Mouse (Mus musculus) hindbrain, postnatal 0 days (tissue): ENCODE measurements around the gene Flrt1. TPM values are rescaled to one million over a fixed set of nuclear protein-coding genes. Genes with fewer than 3 reads are reported as not detected.

Experiments used
- ATAC-seq: fragments of 200-750 bp; cut with Nextera tagmentation; 2 replicates; pipeline ENCODE4 v1.8.0; 2017; ENCODE audit warnings: mild to moderate bottlenecking, moderate TSS enrichment, moderate library complexity
- DNase-seq: peaks from one replicate; pipeline ENCODE4 v3.0.0-alpha.2; 2015; ENCODE audit warnings: low spot score
- H3K27ac ChIP-seq: fragments of 300-500 bp; sonication (generic); 2 replicates; pipeline ENCODE4 v1.5.1; 2014; ENCODE audit warnings: mild to moderate bottlenecking
- H3K27me3 ChIP-seq: fragments of 300-500 bp; sonication (generic); 2 replicates; pipeline ENCODE4 v1.6.1; 2014; ENCODE audit warnings: low read length, mixed read lengths; ENCODE audit not compliant: insufficient read depth
- H3K36me3 ChIP-seq: fragments of 300-500 bp; sonication (generic); 2 replicates; pipeline ENCODE4 v1.6.1; 2014; ENCODE audit warnings: low read length, mixed read lengths; ENCODE audit not compliant: insufficient read depth
- H3K4me1 ChIP-seq: fragments of 300-500 bp; sonication (generic); 2 replicates; pipeline ENCODE4 v1.6.1; 2014; ENCODE audit warnings: antibody characterized with exemption, low read length, mixed read lengths; ENCODE audit not compliant: insufficient read depth
- H3K4me2 ChIP-seq: fragments of 300-500 bp; sonication (generic); 2 replicates; pipeline ENCODE4 v1.6.1; 2014; ENCODE audit warnings: low read depth, mild to moderate bottlenecking, low read length, moderate library complexity, mixed read lengths
- H3K4me3 ChIP-seq: fragments of 300-500 bp; sonication (generic); 2 replicates; pipeline ENCODE4 v1.5.1; 2014; ENCODE audit warnings: low read length
- H3K9ac ChIP-seq: fragments of 300-500 bp; sonication (generic); replicated peaks from 2 replicates; pipeline ENCODE4 v1.6.1; 2014; ENCODE audit warnings: mild to moderate bottlenecking, low read length, moderate library complexity, mixed read lengths
- H3K9me3 ChIP-seq: fragments of 300-500 bp; sonication (generic); 2 replicates; pipeline ENCODE4 v1.6.1; 2016; ENCODE audit warnings: low read length, mixed read lengths
- CTCF ChIP-seq: IDR thresholded peaks from 2 replicates; pipeline ENCODE4 v1.5.1; 2016; ENCODE audit warnings: antibody characterized with exemption, control low read depth, low read depth
- WGBS: fragments of 180-500 bp; shearing (Covaris S2); extraction: QIAGEN DNeasy Blood & Tissue Kit; methylation state at CpG from one replicate; pipeline ENCODE4 v1.1.7; 2014; 5-methylcytosine and 5-hydroxymethylcytosine counted together
- polyA plus RNA-seq: library from polyadenylated mRNA; unstranded; fragments of >200 nt; fragmentation: Nextera tagmentation; extraction: Ambion mirVana; gene quantifications from 2 replicates; pipeline ENCODE4 v1.2.1, GENCODE M21; 2015
- total RNA-seq: library from RNA; depleted of rRNA; stranded (reverse); fragments of >200 nt; gene quantifications from 2 replicates; pipeline ENCODE4 v1.2.3, GENCODE M21; 2014

The Flrt1 gene
- total and polyA plus RNA-seq, 2 experiments from 2014 or later: 8.1 to 10.1 TPM

GRCm38 (mm10) chr19:7073997-7074781 lies 31.3 kb downstream of the Flrt1 start:
- Histone ChIP-seq H3K36me3 (no peaks in the 10 kb centered on the region), H3K9me3 (no peaks in the 10 kb centered on the region), H3K9ac (no peak overlapping the region), H3K4me2 (no peak overlapping the region), H3K4me3 (no peak overlapping the region), H3K27ac (no peak overlapping the region), H3K27me3 (no peaks in the 10 kb centered on the region), H3K4me1 (peaks cover 17% of the 10 kb centered on the region)
- no peak for DNase-seq
- TF ChIP-seq CTCF: no peak
- 34% methylated on average over 12 of the region's 12 CpGs for WGBS
- ATAC-seq: no peak

GRCm38 (mm10) chr19:7072221-7072620 lies 33.3 kb downstream of the Flrt1 start:
- H3K27ac ChIP-seq: no peak overlapping the region

GRCm38 (mm10) chr19:7070775-7071174 lies 34.8 kb downstream of the Flrt1 start:
- Histone ChIP-seq H3K27me3 (no peaks in the 10 kb centered on the region), H3K9ac (no peak overlapping the region), H3K4me3 (no peak overlapping the region), H3K36me3 (no peaks in the 10 kb centered on the region), H3K9me3 (no peaks in the 10 kb centered on the region), H3K27ac (no peak overlapping the region), H3K4me2 (peak overlapping the region; percentile 28; the same call in 1 of the 2 replicates), H3K4me1 (peaks cover 36% of the 10 kb centered on the region)
- no peak for ATAC-seq
- TF ChIP-seq CTCF: no peak
- WGBS: 32% methylated on average over 4 of the region's 4 CpGs
- DNase-seq: no peak

More at GRCm38 (mm10) chr19:7072221-7072620, 33.3 kb downstream of the Flrt1 start:
- Histone ChIP-seq H3K36me3 (no peaks in the 10 kb centered on the region), H3K4me1 (peaks cover 26% of the 10 kb centered on the region), H3K9ac (no peak overlapping the region), H3K9me3 (no peaks in the 10 kb centered on the region), H3K4me3 (no peak overlapping the region), H3K4me2 (no peak overlapping the region), H3K27me3 (no peaks in the 10 kb centered on the region)
- no peak for TF ChIP-seq CTCF
- WGBS: 38% methylated on average over 6 of the region's 6 CpGs
- DNase-seq (no peak), ATAC-seq (no peak)

DNA sequence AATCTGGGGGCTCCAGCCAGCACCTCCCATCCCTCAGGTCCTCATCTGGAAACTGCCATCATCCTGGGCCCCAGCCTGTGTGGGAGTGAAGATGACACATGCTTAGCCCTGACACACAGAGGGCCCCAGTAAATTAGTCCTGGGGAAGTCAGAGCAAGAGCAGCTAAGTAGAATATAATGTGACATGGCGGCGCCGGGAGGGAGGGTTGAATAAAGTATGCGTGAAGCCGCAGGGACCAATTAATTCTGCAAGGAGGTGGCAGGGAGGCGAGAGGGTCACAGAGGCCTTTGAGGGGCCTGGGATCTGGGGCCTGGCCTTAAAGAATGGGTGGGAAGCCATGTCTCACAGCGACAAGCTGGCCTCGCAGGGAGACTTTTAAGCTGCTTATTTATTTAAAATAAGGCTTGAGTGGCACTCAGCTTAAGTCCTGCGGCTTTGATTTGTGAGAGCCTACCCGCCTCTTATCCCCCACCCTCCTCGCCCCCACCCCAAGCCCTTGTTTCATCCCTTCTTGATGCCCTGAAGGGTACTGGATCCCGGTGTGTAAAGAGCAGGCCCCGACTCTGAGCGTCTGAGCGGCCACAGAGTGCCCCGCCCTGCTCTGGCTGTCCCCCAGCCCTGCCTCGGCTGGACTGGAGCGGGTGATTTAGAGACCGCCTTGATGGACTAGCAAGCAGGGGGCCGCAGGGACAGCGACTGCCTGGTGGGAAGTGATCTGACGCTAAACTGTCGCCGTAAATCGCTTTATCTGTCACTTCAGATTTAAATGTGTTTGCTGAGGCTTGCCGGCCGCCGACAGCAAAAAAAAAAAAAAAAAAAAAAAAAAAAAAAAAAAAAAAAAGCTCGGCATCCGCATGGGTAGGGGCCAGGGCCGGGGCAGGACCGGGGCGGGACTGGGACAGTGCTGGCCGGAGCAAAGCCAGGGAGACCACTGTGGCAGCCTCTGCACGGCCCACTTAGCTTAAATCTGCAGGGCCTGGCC lies 35.5 kb downstream of the Flrt1 start:
- Histone ChIP-seq H3K9me3 (no peaks in the 10 kb centered on the region), H3K4me2 (peak overlapping the region; percentile 28), H3K27ac (no peak overlapping the region), H3K27me3 (no peaks in the 10 kb centered on the region), H3K4me3 (no peak overlapping the region), H3K4me1 (peaks cover 36% of the 10 kb centered on the region), H3K9ac (no peak overlapping the region), H3K36me3 (no peaks in the 10 kb centered on the region)
- no peak for TF ChIP-seq CTCF
- DNase-seq (no peak), ATAC-seq (no peak)
- 11% methylated on average over 33 of the region's 35 CpGs for WGBS

DNA sequence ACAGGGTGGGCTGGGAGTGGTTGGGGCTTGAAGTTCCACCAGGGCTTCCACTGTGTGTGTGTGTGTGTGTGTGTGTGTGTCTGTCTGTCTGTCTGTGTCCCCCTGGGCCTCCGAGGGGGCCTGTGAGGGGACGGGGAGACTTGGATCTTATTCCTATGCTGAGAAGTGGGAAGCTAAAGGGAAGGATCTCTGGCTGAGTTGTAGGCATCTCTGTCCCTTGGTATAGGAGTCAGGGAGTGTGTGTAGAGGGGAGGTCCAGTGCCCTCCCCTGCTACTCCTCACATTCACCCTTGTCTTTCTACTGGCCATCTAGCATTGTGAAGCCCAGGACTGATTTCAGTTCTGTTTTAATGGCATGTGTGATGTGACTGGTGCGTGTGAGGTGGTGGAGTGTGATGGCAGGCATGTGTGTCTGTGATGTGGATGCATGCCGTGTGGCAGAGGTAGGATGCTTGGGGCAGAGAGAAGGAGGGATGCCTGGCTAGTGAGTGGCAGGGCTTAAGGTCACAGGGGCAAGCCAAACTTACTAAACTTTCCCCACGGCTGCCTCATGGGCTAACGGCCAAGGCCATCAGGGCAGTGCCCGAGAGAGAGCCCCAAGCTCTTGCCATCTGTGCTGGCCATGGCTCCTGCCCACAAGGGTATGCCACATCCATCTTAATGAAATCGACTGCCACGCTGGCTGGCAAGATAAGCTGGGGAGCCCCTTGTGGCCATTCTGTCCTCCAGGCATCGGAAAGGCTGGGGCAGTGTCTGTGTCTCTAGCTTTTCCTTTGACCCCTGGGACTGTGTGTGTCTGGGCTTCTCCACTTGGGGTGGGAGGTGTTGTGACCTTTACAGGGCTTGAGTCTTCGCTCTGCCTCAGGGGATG lies 36.6 kb downstream of the Flrt1 start:
- no peaks in the 10 kb centered on the region for H3K27me3 ChIP-seq
- H3K9me3 ChIP-seq: no peaks in the 10 kb centered on the region
- H3K9ac ChIP-seq: no peak overlapping the region
- peak; percentile 70 for DNase-seq
- peaks cover 31% of the 10 kb centered on the region for H3K4me1 ChIP-seq
- H3K36me3 ChIP-seq: no peaks in the 10 kb centered on the region
- 26% methylated on average over 11 of the region's 11 CpGs for WGBS
- peak overlapping the region; percentile 24 for H3K4me2 ChIP-seq
- ATAC-seq: 0 out of 2 replicates have a peak, but pooled peaks have one; percentile 6
- TF ChIP-seq CTCF: peak; percentile 69
- no peak overlapping the region for H3K4me3 ChIP-seq
- H3K27ac ChIP-seq: no peak overlapping the region

- Histone ChIP-seq H3K4me3 (no peak overlapping the region), H3K4me2 (peak overlapping the region; percentile 24), H3K9ac (no peak overlapping the region), H3K4me1 (peaks cover 30% of the 10 kb centered on the region), H3K27ac (no peak overlapping the region), H3K36me3 (no peaks in the 10 kb centered on the region), H3K27me3 (no peaks in the 10 kb centered on the region), H3K9me3 (no peaks in the 10 kb centered on the region)
- DNase-seq (peak; percentile 87), ATAC-seq (peak; percentile 58)
- WGBS: 2% methylated on average over 14 of the region's 14 CpGs
- TF ChIP-seq CTCF: peak; percentile 93
These were observed 37.4 kb downstream of the Flrt1 start for GRCm38 (mm10) chr19:7068136-7068535.
